Mouse (Mus musculus) CH12.LX (cell line): ENCODE measurements around the gene Cinp.

Experiments
- CTCF ChIP-seq, 2 experiments: IDR thresholded peaks in 1 of 2; conservative IDR thresholded peaks in 1 of 2; 2 replicates each; pipeline ENCODE4 v1.5.1; 2011 to 2012; ENCODE audit warnings: low read depth in 2 of 2, low read length in 2 of 2, improper control_type of control experiment in 1 of 2, inconsistent platforms in 1 of 2, mild to moderate bottlenecking in 1 of 2, moderate library complexity in 1 of 2
- EP300 ChIP-seq: IDR thresholded peaks from 2 replicates; pipeline ENCODE4 v1.6.1; 2011; ENCODE audit warnings: low read length, improper control_type of control experiment

- TF ChIP-seq CTCF (conservative IDR thresholded peaks at IDR 0.05 in 1 of 2, IDR thresholded peaks at IDR 0.05 in 1 of 2; ENCODE audit: low read depth in 2 of 2, low read length in 2 of 2) (no peak), EP300 (no peak)
Measured at GRCm38 (mm10) chr12:110845131-110845880, 43.6 kb downstream of the Cinp start.
